Mouse (Mus musculus) midbrain, embryonic 14.5 days (tissue): ENCODE data around the gene Pskh1. TPM values are rescaled to one million over a fixed set of nuclear protein-coding genes. Genes with fewer than 3 reads are reported as not detected.

Experiments used
- ATAC-seq: fragments of 200-750 bp; cut with Nextera tagmentation; 2 replicates; pipeline ENCODE4 v1.8.0; 2017; ENCODE audit warnings: moderate number of reproducible peaks, moderate library complexity; ENCODE audit not compliant: low FRiP score, low TSS enrichment
- DNase-seq: peaks from one replicate; pipeline ENCODE4 v3.0.0-alpha.2; 2015
- H3K27ac ChIP-seq: fragments of 300-500 bp; sonication (generic); replicated peaks from 2 replicates; pipeline ENCODE4 v1.5.1; 2014; ENCODE audit warnings: mild to moderate bottlenecking, low read depth, low read length, moderate library complexity
- H3K27me3 ChIP-seq: fragments of 300-500 bp; sonication (generic); 2 replicates; pipeline ENCODE4 v1.6.1; 2014; ENCODE audit warnings: low read length, control low read depth, mixed read lengths; ENCODE audit not compliant: control insufficient read depth, insufficient read depth
- H3K36me3 ChIP-seq: fragments of 300-500 bp; sonication (generic); 2 replicates; pipeline ENCODE4 v1.6.1; 2014; ENCODE audit warnings: low read length, control low read depth; ENCODE audit not compliant: control insufficient read depth, insufficient read depth
- H3K4me1 ChIP-seq: fragments of 300-500 bp; sonication (generic); 2 replicates; pipeline ENCODE4 v1.6.1; 2014; ENCODE audit warnings: mild to moderate bottlenecking, antibody characterized with exemption, low read length, control low read depth; ENCODE audit not compliant: control insufficient read depth, insufficient read depth
- H3K4me2 ChIP-seq: fragments of 300-500 bp; sonication (generic); 2 replicates; pipeline ENCODE4 v1.6.1; 2014; ENCODE audit warnings: mild to moderate bottlenecking, low read length, moderate library complexity
- H3K4me3 ChIP-seq: fragments of 300-500 bp; sonication (generic); replicated peaks from 2 replicates; pipeline ENCODE4 v1.5.1; 2014; ENCODE audit warnings: low read depth, low read length
- H3K9ac ChIP-seq: fragments of 300-500 bp; sonication (generic); replicated peaks from 2 replicates; pipeline ENCODE4 v1.6.1; 2014; ENCODE audit warnings: mild to moderate bottlenecking, low read length, moderate library complexity
- H3K9me3 ChIP-seq: fragments of 300-500 bp; sonication (generic); 2 replicates; pipeline ENCODE4 v1.6.1; 2016; ENCODE audit warnings: low read length, control low read depth, mixed read lengths; ENCODE audit not compliant: control insufficient read depth
- WGBS: fragments of 180-500 bp; shearing (Covaris S2); extraction: QIAGEN DNeasy Blood & Tissue Kit; methylation state at CpG from one replicate; pipeline ENCODE4 v1.1.7; 2014; 5-methylcytosine and 5-hydroxymethylcytosine counted together
- microRNA-seq: library from miRNA; unstranded; fragments of <30 nt; microRNA quantifications from one replicate; pipeline ENCODE4, GENCODE M21; 2016
- polyA plus RNA-seq: library from polyadenylated mRNA; unstranded; fragments of >200 nt; fragmentation: Nextera tagmentation; extraction: Ambion mirVana; gene quantifications from 2 replicates; pipeline ENCODE4 v1.2.1, GENCODE M21; 2014

Pskh1 gene
- polyA plus RNA-seq, 1 experiment from 2014 or later: 10.7 TPM

DNA sequence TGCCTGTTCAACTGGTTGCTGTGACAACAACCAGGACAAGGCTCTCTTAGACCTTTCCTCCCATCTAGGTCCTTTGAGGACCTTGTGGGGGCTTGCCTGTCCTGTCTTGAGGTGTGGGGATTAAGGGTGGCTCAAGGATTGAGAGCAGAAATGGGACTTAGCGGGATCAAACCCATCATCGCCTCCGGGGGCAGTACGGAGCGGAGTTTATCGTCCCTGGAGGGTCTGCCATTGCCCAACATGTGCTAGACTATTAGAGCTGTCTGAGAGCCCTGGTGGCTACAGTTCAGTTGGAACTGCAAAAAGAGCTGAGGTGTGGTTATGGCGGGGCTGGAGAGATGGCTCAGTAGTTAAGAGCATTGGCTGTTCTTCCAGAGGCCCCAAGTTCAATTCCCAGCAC is 75.1 kb downstream of the Pskh1 start:
- 60% methylated on average over 7 of the region's 7 CpGs for WGBS
- Histone ChIP-seq H3K9ac (no peak overlapping the region), H3K4me3 (no peak overlapping the region), H3K4me2 (no peak overlapping the region), H3K27ac (no peak overlapping the region), H3K9me3 (no peaks in the 10 kb centered on the region), H3K4me1 (no peaks in the 10 kb centered on the region), H3K27me3 (no peaks in the 10 kb centered on the region), H3K36me3 (no peaks in the 10 kb centered on the region)
- ATAC-seq (no peak), DNase-seq (no peak)

DNA sequence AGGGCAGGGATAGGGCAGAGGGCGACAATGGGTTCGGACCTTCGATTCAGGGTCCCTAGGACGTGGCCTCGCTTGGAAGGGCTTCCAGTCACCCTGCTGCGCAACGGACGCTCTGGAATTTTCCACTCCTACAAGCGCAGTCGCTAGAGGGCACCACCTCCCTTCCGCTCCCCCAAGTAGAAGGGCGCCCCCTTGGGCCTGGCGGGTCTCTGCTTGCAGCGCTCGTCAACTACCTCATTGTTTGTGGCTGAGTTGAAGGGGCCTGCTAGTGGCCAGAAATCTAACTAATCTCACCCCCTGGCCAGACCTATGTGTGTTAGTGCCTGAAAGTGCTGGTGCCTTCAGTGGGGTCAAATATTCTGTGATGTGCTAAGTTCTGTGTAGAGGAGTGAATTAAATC is 79.1 kb downstream of the Pskh1 start, which contains the start of gene Dpep3:
Dpep3 (minus strand) TSS at position 105 of the 400 bp plus-strand sequence.
- H3K4me1 ChIP-seq: no peaks in the 10 kb centered on the region
- no peak within 1 kb of the TSS for H3K27ac ChIP-seq
- no peaks in the 10 kb centered on the region for H3K27me3 ChIP-seq
- H3K9ac ChIP-seq: no peak within 1 kb of the TSS
- no peak for ATAC-seq
- no peaks in the 10 kb centered on the region for H3K9me3 ChIP-seq
- no peak for DNase-seq
- H3K4me2 ChIP-seq: no peak within 1 kb of the TSS
- no peaks in the 10 kb centered on the region for H3K36me3 ChIP-seq
- H3K4me3 ChIP-seq: no peak within 1 kb of the TSS
- WGBS: 91% methylated on average over 15 of the region's 15 CpGs

DNA sequence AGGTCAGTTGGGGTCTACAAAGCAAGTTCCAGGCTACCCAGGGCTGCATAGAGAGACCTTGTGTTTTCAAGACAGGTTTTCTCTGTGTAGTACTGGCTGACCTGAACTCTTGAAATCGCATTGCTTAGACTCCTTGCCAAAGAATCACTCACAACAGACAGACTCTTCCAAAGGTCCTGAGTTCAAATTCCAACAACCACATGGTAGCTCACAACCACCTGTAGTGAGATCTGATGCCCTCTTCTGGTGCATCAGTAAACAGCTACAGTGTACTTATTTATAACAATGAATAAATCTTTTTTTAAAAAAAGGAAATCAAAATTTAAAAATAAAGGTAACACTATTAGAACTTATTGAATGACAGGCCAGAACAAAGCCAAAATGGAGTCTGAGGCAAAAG is 80.9 kb downstream of the Pskh1 start:
- no peaks in the 10 kb centered on the region for H3K4me1 ChIP-seq
- H3K27ac ChIP-seq: no peak overlapping the region
- H3K9me3 ChIP-seq: no peaks in the 10 kb centered on the region
- H3K4me3 ChIP-seq: no peak overlapping the region
- WGBS: 91% methylated on average over 1 of the region's 1 CpGs
- H3K36me3 ChIP-seq: no peaks in the 10 kb centered on the region
- H3K4me2 ChIP-seq: no peak overlapping the region
- H3K9ac ChIP-seq: no peak overlapping the region
- no peak for DNase-seq
- no peak for ATAC-seq
- H3K27me3 ChIP-seq: no peaks in the 10 kb centered on the region

Small RNA genes lying within 50 kb of the gene (microRNA-seq; reads per million reads assigned to microRNA genes)
- not detected for gene Mir7074

Other genes starting within 250 kb of the Pskh1 start
- 17.8 and 18.0 TPM in 2 replicates for gene Carmil2, start 214.2 kb upstream of the Pskh1 start, polyA plus RNA-seq
- 86.3 and 106 TPM in 2 replicates for gene Acd, start 199.3 kb upstream of the Pskh1 start, polyA plus RNA-seq
- 51.2 and 53.4 TPM in 2 replicates for gene Pard6a, start 199.3 kb upstream of the Pskh1 start, polyA plus RNA-seq
- gene 4933405L10Rik, start 192.8 kb upstream of the Pskh1 start, polyA plus RNA-seq: 0.41 TPM in 1 of 2 replicates, not detected in the other
- gene Enkd1, start 192.2 kb upstream of the Pskh1 start, polyA plus RNA-seq: 13.8 and 13.9 TPM in 2 replicates
- 75.4 and 77.8 TPM in 2 replicates for gene Gfod2, start 141.8 kb upstream of the Pskh1 start, polyA plus RNA-seq
- gene Ranbp10, start 73.1 kb upstream of the Pskh1 start, polyA plus RNA-seq: 12.3 and 12.5 TPM in 2 replicates
- gene Tsnaxip1, start 72.7 kb upstream of the Pskh1 start, polyA plus RNA-seq: 0.24 and 0.32 TPM in 2 replicates
- gene Cenpt, start 47.2 kb upstream of the Pskh1 start, polyA plus RNA-seq: 46.7 and 55.7 TPM in 2 replicates
- gene Thap11, start 45.3 kb upstream of the Pskh1 start, polyA plus RNA-seq: 49.8 and 51.5 TPM in 2 replicates
- gene Nutf2, start 39.9 kb upstream of the Pskh1 start, polyA plus RNA-seq: 217 and 221 TPM in 2 replicates
- 47.8 and 49.2 TPM in 2 replicates for gene Edc4, start 19.6 kb upstream of the Pskh1 start, polyA plus RNA-seq
- gene Nrn1l, start 6.9 kb upstream of the Pskh1 start, polyA plus RNA-seq: 0.78 TPM in 1 of 2 replicates, not detected in the other
- gene Ctrl, start 33.4 kb downstream of the Pskh1 start, polyA plus RNA-seq: 2.0 and 4.4 TPM in 2 replicates
- 50.7 and 67.8 TPM in 2 replicates for gene Psmb10, start 38.0 kb downstream of the Pskh1 start, polyA plus RNA-seq
- 1.0 and 1.5 TPM in 2 replicates for gene Lcat, start 42.9 kb downstream of the Pskh1 start, polyA plus RNA-seq
- gene Slc12a4, start 65.7 kb downstream of the Pskh1 start, polyA plus RNA-seq: 3.7 and 5.2 TPM in 2 replicates
- gene Dpep3, start 79.0 kb downstream of the Pskh1 start, polyA plus RNA-seq: not detected in 2 replicates
- 23.1 and 23.2 TPM in 2 replicates for gene Dus2, start 90.9 kb downstream of the Pskh1 start, polyA plus RNA-seq
- not detected in 2 replicates for gene Dpep2nb, start 105.5 kb downstream of the Pskh1 start, polyA plus RNA-seq
- gene Ddx28, start 111.4 kb downstream of the Pskh1 start, polyA plus RNA-seq: 17.7 and 21.1 TPM in 2 replicates
- 3.1 and 3.4 TPM in 2 replicates for gene Nfatc3, start 158.4 kb downstream of the Pskh1 start, polyA plus RNA-seq
- gene Esrp2, start 236.5 kb downstream of the Pskh1 start, polyA plus RNA-seq: 0.25 TPM in 1 of 2 replicates, not detected in the other
- gene Pla2g15, start 250.0 kb downstream of the Pskh1 start, polyA plus RNA-seq: 6.5 and 16.0 TPM in 2 replicates